Mouse (Mus musculus) small intestine, adult 2 months (tissue): ENCODE results near the gene Trem1.

ENCODE experiments used
- CTCF ChIP-seq: fragments of 200-500 bp; IDR thresholded peaks from 2 replicates; pipeline ENCODE4 v1.5.1; 2012; ENCODE audit warnings: low read depth, mild to moderate bottlenecking, control low read depth, inconsistent platforms, low read length, moderate library complexity, mixed read lengths; ENCODE audit not compliant: insufficient replicate concordance, insufficient read length; ENCODE audit errors: extremely low read depth
- POLR2A ChIP-seq: fragments of 200-500 bp; IDR thresholded peaks from 2 replicates; pipeline ENCODE4 v1.6.1; 2012; ENCODE audit warnings: low read depth, mild to moderate bottlenecking, control low read depth, inconsistent platforms, low read length, moderate library complexity

GRCm38 (mm10) chr17:48213511-48213910, 19.1 kb upstream of the Trem1 start:
- TF ChIP-seq POLR2A: no peak
- no peak for TF ChIP-seq CTCF
